Comparison of ENCODE assay signal across 8 mouse cellular contexts in the genomic region with DNA sequence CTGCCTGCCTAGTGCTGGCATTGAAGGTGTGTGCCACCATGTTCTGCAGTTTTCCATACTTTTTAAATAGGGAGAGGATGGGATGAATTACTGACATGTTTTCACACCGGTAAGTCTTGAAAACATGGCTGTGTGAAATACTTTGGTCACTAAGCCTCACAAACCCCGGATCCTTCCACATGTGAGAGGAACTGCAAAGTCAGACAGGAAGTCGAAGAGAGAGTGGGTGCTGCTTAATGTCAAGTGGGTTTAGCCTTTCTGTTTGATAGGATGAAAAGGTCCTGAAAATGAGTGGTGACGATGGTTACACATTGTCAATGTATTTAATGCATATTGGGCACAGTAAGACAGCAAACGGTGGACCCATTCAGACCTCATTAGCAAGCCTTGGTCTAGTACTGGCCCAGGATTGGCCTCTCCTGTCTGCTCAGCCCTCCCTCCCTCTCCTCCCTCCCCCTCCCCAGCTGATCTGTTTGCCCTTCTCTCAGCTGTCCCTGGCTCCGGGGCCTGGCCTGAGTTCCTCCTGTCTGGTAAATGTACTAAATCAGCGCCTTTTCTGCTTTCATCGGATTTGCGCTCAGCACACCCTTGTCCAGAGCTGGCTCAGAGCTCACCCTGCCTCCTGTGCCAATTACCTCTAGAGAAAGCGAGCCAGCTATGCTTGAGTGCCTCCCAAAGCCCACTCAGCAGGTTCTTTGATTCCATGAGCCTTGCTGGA. TPM values are rescaled to one million over a fixed set of nuclear protein-coding genes. Genes with fewer than 3 reads are reported as not detected.
DNase-seq lines count a peak whose midpoint lies in the region; ATAC-seq lines count a peak whose summit lies in the region.

No protein-coding gene starts in this region.

- no peaks in the 10 kb centered on the region for H3K9me3 ChIP-seq in heart, embryonic 10.5 days
- H3K9me3 ChIP-seq in heart, embryonic 12.5 days (replicated peaks): no peaks in the 10 kb centered on the region
- no peaks in the 10 kb centered on the region for H3K9me3 ChIP-seq in hindbrain, embryonic 10.5 days
- no peaks in the 10 kb centered on the region for H3K9me3 ChIP-seq in heart, embryonic 11.5 days (replicated peaks; ENCODE audit: control insufficient read depth, low read length)

- H3K4me3 ChIP-seq in heart, embryonic 10.5 days: no peak overlapping the region
- H3K4me3 ChIP-seq in heart, embryonic 12.5 days: no peak overlapping the region
- peak overlapping the region; percentile 12 for H3K4me3 ChIP-seq in hindbrain, embryonic 10.5 days
- H3K4me3 ChIP-seq in heart, embryonic 11.5 days (ENCODE audit: low read depth, low read length): no peak overlapping the region

- H3K9ac ChIP-seq in heart, embryonic 12.5 days: no peak overlapping the region
- no peak overlapping the region for H3K9ac ChIP-seq in heart, embryonic 11.5 days (ENCODE audit: low read depth, low read length)

- H3K4me1 ChIP-seq in heart, embryonic 10.5 days: 0 out of 2 replicates have a peak, but pooled peaks cover 6% of the 10 kb centered on the region
- H3K4me1 ChIP-seq in heart, embryonic 12.5 days (replicated peaks): no peaks in the 10 kb centered on the region
- peaks cover 20% of the 10 kb centered on the region for H3K4me1 ChIP-seq in hindbrain, embryonic 10.5 days (replicated peaks)
- no peaks in the 10 kb centered on the region for H3K4me1 ChIP-seq in heart, embryonic 11.5 days (ENCODE audit: control insufficient read depth, insufficient read depth, low read length)

- DNase-seq in heart, embryonic 10.5 days (ENCODE audit: low spot score): no peak
- peak; percentile 19 for DNase-seq in T-cell, adult 2 months (ENCODE audit: low spot score)
- DNase-seq in hindbrain, embryonic 10.5 days (ENCODE audit: low spot score): peak; percentile 63
- peak; percentile 31 for DNase-seq in lung, postnatal 36 days
- no peak for DNase-seq in right cerebral cortex, postnatal 25 days
- DNase-seq in spleen, adult 18-20 months: no peak

- ATAC-seq in heart, embryonic 12.5 days (ENCODE audit: insufficient number of reproducible peaks, low FRiP score): no peak
- no peak for ATAC-seq in heart, embryonic 11.5 days (replicated peaks; ENCODE audit: insufficient number of reproducible peaks, low FRiP score, low TSS enrichment)

- H3K27me3 ChIP-seq in heart, embryonic 10.5 days (ENCODE audit: insufficient read depth, poor library complexity, severe bottlenecking): no peaks in the 10 kb centered on the region
- no peaks in the 10 kb centered on the region; the same call in 1 of the 2 replicates for H3K27me3 ChIP-seq in heart, embryonic 12.5 days (replicated peaks)
- no peaks in the 10 kb centered on the region for H3K27me3 ChIP-seq in hindbrain, embryonic 10.5 days (ENCODE audit: insufficient read depth, poor library complexity, severe bottlenecking)
- H3K27me3 ChIP-seq in heart, embryonic 11.5 days (ENCODE audit: control insufficient read depth, insufficient read depth, low read length): no peaks in the 10 kb centered on the region

- no peaks in the 10 kb centered on the region for H3K36me3 ChIP-seq in heart, embryonic 10.5 days
- no peaks in the 10 kb centered on the region for H3K36me3 ChIP-seq in heart, embryonic 12.5 days
- no peaks in the 10 kb centered on the region for H3K36me3 ChIP-seq in hindbrain, embryonic 10.5 days
- H3K36me3 ChIP-seq in heart, embryonic 11.5 days (ENCODE audit: control insufficient read depth, insufficient read depth, low read length): no peaks in the 10 kb centered on the region

- no peak overlapping the region for H3K4me2 ChIP-seq in heart, embryonic 12.5 days
- H3K4me2 ChIP-seq in heart, embryonic 11.5 days: no peak overlapping the region

- H3K27ac ChIP-seq in heart, embryonic 10.5 days: 0 out of 2 replicates have a peak overlapping the region, but pooled peaks have one; percentile 36
- H3K27ac ChIP-seq in heart, embryonic 12.5 days (ENCODE audit: poor library complexity, severe bottlenecking): no peak overlapping the region
- peak overlapping the region; percentile 64 for H3K27ac ChIP-seq in hindbrain, embryonic 10.5 days
- H3K27ac ChIP-seq in heart, embryonic 11.5 days (ENCODE audit: low read depth, low read length): no peak overlapping the region

- 59% methylated on average over 10 of the region's 10 CpGs for WGBS in heart, embryonic 10.5 days
- WGBS in heart, embryonic 12.5 days: 56% methylated on average over 10 of the region's 10 CpGs
- WGBS in hindbrain, embryonic 10.5 days: 41% methylated on average over 10 of the region's 10 CpGs
- 52% methylated on average over 10 of the region's 10 CpGs for WGBS in heart, embryonic 11.5 days (ENCODE audit: insufficient replicate concordance)

RNA-seq across cellular contexts. Expression of a gene that starts 6.7 kb away (rescaled TPM):
- polyA plus RNA-seq in heart, embryonic 10.5 days (2016; fragmentation: Nextera tagmentation; extraction: Ambion mirVana): 3.0 and 3.9 TPM in 2 replicates
- 4.3 and 4.8 TPM in 2 replicates for polyA plus RNA-seq in heart, embryonic 12.5 days (2016; fragmentation: Nextera tagmentation; extraction: Ambion mirVana)
- polyA plus RNA-seq in hindbrain, embryonic 10.5 days (2016; fragmentation: Nextera tagmentation; extraction: Ambion mirVana): 1.9 and 3.6 TPM in 2 replicates
- polyA plus RNA-seq in heart, embryonic 11.5 days (2014; fragmentation: Nextera tagmentation; extraction: Ambion mirVana): 1.8 and 3.0 TPM in 2 replicates

Comparison
In these comparisons a context has a peak if more than half of its experiments do, and no peak if none do; other contexts are left out.
1. H3K27ac ChIP-seq: peak in heart, embryonic 10.5 days (single experiment) and hindbrain, embryonic 10.5 days (single experiment); none in heart, embryonic 12.5 days (single experiment) and heart, embryonic 11.5 days (single experiment).
2. DNase-seq: peak in T-cell, adult 2 months (single experiment), hindbrain, embryonic 10.5 days (single experiment) and lung, postnatal 36 days (single experiment); none in heart, embryonic 10.5 days (single experiment), right cerebral cortex, postnatal 25 days (single experiment) and spleen, adult 18-20 months (0 of 2).